Mouse (Mus musculus): ENCODE results near the gene Xiap.
"Not testable (repeated sequence)": the region's sequence is repeated elsewhere in the genome, so short reads cannot be mapped to it uniquely, and the experiment has no call there.

The Xiap gene

DNA sequence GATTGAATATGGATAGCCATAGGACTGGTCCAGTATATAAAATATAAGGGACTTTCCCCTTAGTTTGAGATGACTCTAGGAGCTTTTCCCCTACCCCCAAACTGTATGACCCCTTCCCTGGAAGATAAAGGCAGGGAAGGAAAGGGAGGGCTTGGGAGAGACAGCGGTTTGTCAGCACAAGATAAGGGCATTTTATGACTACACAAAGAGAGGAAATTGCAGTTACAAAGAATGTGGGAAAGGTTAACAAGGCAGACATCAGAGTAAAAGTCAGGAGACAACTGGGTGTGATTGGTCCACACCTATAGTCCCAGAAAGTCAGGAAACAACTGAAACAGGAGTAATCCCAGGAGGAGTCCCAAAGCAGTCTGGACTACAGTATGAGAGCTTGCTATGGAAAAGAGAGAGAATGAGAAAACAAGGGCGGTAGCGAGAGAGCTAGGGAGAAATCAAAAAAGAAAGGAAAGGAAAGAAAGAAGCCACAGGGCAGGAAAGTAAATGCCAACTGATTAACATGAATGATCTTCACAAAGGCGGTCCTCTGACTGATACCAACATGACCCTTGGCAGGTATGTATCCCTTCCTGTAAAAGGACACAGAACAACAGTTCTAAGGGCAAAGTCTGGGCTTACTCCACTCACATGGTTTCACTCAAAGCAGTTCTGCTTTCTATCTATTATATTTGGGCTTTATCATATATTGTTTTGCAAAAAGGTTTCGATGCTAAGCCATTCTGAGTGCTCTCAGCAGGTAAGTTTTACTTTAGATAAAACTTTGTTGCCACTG lies at the start of gene Xiap:
TSS of gene Xiap (plus strand) at position 398 of the 787 bp plus-strand sequence.
- no peak for DNase-seq (ENCODE audit: low spot score)

DNA sequence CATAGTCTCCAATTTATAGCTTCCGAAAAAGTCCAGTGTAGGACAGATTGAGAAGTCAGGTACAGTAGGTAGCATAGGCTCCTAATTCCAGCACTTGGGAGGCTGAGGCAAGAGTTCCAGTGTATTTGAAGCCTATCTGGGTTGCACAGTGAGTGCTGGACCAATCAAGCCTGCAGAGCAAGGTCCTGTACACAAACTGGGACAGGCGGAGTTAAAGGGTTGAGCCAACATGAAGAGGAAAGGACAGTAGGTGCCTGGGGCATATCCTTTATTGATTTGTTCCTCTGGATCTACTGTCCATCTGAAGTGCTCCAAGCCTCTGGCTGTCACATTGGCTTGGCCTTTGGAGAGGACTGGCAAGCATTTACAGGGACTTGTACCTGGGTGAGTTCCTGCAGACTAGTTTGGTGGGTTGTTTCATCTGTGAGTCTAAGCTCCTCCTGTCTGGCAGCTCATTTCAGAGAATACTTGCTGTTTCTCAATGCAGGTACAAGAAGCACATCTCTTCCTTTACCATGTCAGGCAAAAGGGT lies 46.7 kb upstream of the Xiap start:
- no peak for DNase-seq (ENCODE audit: low spot score)

DNA sequence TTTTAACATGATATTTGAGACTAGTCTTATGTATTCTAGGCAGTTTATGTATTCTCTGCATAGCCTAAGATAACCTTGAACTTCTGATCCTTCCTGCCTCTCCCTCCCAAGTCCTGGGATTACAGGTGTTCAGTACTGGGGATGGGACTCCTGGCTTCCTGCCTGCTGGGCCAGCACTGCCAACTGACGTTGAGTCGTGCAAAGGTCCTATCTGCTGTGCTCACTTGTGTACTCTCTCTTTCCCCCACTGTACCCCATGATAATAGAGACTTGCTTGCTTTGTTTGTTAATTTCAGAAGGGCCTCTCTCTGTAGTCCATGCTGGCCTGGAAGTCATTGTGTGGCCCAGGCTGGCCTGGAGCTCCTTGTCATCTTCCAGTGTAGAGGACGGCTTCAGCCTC lies 45.7 kb upstream of the Xiap start:
- DNase-seq (ENCODE audit: low spot score): no peak

GRCm38 (mm10) chrX:42014502-42014901 lies 45.0 kb upstream of the Xiap start:
- DNase-seq (ENCODE audit: low spot score): no peak

GRCm38 (mm10) chrX:42018030-42018429 lies 41.4 kb upstream of the Xiap start:
- peak; percentile 64 for DNase-seq (ENCODE audit: low spot score)

- no peak for DNase-seq (ENCODE audit: low spot score)
Observed at GRCm38 (mm10) chrX:42019441-42019840, 40.0 kb upstream of the Xiap start.

GRCm38 (mm10) chrX:42025802-42026440 lies 33.6 kb upstream of the Xiap start:
- not testable (repeated sequence) for DNase-seq (ENCODE audit: low spot score)

DNA sequence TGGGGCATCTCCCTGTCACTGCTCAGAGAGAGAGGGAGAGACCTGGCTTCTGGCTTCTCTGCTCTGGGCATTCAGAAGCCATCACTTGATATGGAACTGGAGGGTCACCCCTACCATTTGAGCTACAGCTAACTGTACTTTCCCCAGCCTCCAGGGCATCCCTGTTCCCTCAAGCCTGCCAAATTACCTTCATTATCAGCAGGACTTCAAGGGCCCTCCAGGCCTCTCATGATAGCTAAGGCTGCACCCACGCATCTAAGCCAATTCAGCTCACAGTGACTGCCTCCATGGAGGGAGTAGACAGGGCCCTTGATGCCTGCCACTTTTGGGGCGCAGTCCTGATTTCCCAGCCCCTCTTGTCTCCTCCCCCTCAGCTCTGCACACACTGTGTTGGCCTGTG lies 32.5 kb upstream of the Xiap start:
- DNase-seq (ENCODE audit: low spot score): not testable (repeated sequence)

DNA sequence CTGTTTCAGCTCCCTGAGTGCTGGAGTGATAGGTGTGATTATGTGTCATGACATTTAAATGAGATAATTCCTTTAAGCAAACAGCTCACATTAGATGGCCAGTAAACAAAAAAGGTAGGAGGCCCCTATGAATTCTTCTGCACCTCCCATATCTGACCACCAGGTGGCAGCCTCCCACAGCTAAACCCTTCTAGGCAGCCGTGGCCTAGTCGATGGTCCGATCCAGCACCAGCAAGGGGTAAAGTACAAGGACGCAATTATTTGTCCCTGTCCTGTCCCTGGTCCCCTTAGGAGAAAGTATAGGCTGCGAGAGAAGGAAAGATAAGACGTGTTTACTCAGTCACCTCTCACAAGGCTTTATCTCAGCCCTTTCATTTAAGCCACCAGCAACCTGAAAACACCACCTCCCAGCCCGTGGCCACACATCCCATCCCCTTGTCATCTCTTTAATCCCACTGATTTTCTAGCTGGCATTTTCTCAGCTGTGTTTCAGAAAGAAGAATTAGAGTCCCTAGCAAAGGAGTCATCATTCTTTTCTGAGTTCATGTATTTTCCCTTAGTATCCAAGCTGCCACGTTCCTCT lies 26.3 kb upstream of the Xiap start:
- peak; percentile 84 for DNase-seq (ENCODE audit: low spot score)

- no peak for DNase-seq (ENCODE audit: low spot score)
Observed at GRCm38 (mm10) chrX:42033911-42034310, 25.6 kb upstream of the Xiap start.

- DNase-seq (ENCODE audit: low spot score): no peak
Observed at GRCm38 (mm10) chrX:42039481-42039880, 20.0 kb upstream of the Xiap start.

- no peak for DNase-seq (ENCODE audit: low spot score)
Observed at GRCm38 (mm10) chrX:42044935-42045334, 14.5 kb upstream of the Xiap start.

DNA sequence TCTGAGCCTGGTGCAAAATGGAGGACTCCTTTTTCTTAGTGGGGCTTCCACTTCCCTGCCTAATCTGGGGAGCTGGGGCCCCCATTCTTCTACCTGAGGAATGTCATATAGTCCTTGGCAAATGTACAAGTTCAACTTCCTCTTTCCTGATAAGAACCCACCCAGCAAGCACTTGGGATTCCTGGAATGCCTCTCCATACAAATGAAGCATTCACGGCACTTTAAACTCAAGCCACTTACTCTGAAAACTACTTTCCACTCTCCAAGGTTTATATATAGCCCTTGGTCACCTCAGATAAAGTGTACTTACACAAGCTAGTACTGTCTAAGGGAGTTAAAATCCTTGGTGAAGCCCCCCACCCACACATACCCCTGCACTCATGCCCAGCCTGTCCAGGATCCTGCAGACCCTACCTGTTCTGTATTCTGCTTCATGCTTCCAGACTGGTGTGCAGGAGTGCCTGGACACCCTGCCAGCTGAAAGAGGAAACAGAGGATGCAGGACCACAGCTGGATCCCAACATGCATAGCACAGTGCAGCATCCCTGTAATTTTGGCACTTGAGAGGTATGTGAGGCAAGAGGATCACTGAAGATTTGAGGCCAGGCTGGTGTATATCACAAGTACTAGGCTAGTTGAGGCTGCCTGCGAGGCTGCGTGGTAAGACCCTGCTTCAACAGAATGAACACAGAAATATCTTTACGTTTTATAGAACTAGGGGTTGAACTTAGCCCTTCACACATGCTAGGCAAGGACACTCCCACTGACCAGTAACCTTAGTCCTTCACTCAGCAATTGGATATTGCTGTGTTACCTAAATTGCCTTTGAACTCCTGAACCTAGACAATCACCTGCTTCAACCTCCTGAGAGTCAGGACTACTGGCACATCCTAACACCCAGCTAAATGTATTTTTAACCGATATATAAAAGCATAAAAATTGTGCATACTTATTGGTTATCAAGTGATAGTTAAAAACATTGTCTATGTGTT lies 8.5 kb upstream of the Xiap start:
- no peak for DNase-seq (ENCODE audit: low spot score)

DNA sequence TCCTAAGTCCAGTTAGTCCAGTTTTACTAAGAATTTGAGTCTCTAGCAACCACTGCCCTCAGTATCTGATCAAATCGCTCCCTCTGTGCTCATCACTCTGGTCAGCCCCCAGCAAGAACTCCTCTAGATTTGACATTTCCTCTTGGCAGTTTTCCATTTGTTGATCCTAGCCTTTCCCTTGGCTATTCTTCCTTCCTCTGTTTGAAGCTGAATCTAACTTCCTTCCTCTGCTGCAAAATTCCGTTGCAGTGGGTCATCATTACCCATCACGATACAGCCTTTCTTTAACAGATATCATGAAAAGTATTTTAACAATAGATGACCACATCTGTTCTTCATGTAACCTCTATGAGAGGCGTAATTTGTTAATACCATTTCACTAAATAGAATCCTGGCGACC lies 2.5 kb upstream of the Xiap start:
- DNase-seq (ENCODE audit: low spot score): no peak

GRCm38 (mm10) chrX:42057873-42058272 lies 1.6 kb upstream of the Xiap start:
- peak; percentile 64 for DNase-seq (ENCODE audit: low spot score)

- DNase-seq (ENCODE audit: low spot score): peak; percentile 64
Observed at GRCm38 (mm10) chrX:42063621-42064020, 4.1 kb downstream of the Xiap start.

GRCm38 (mm10) chrX:42065086-42065485 lies 5.6 kb downstream of the Xiap start:
- DNase-seq (ENCODE audit: low spot score): peak; percentile 64

DNA sequence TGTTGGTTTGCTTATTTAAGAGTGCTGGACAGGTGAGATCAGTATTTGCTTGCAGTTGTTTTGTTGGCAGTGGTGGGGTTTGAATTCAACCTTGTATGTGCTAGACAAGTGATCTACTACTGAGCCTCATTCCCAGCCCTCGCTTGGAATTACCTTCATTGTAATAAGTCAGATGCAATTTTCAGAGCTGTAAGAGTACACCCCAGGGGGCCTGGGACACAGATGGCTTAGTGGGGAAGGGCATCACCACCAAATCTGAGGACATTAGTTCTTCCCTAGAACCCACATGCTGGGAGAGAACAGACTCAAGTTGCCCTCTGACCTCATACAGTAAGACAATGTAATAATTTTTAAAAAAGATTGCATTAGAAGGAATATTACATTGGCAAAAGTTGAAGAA lies 7.3 kb downstream of the Xiap start:
- no peak for DNase-seq (ENCODE audit: low spot score)

GRCm38 (mm10) chrX:42067791-42068200 lies 8.3 kb downstream of the Xiap start:
- DNase-seq (ENCODE audit: low spot score): no peak

- DNase-seq (ENCODE audit: low spot score): peak; percentile 88
Observed at GRCm38 (mm10) chrX:42068201-42068874, 8.9 kb downstream of the Xiap start.

DNA sequence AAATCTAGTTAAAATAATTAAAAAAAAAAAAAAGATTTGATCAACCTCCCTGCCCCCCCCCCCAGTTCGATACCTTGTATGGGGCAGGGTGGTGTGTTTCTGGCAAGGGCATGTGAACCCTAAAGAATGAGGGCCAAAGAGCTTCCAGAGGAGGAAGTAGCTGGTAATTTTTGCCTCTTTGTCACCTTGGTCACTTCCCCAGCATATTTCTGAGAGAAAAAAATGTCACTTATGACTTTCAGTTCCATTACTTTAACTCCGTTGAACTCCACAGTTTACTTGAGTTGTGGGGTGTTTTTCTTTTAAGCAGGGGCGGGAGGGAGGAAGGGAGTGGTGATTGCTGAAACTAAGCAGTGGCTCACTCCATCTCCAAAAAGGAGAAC lies 9.4 kb downstream of the Xiap start:
- peak; percentile 54 for DNase-seq (ENCODE audit: low spot score)

Data from adipocyte (in vitro differentiated cells).